Mouse (Mus musculus) midbrain, embryonic 16.5 days (tissue): Measurements from ENCODE around the gene Amh. TPM values are rescaled to one million over a fixed set of nuclear protein-coding genes. Genes with fewer than 3 reads are reported as not detected.

ENCODE experiments used
- microRNA counts: library from miRNA; unstranded; fragments of <30 nt; microRNA quantifications from one replicate; lab custom pipeline; 2016
- microRNA-seq: library from miRNA; unstranded; fragments of <30 nt; microRNA quantifications from one replicate; pipeline ENCODE4, GENCODE M21; 2017
- polyA plus RNA-seq: library from polyadenylated mRNA; unstranded; fragments of >200 nt; fragmentation: Nextera tagmentation; extraction: Ambion mirVana; gene quantifications from 2 replicates; pipeline ENCODE4 v1.2.1, GENCODE M21; 2015

Amh gene
- polyA plus RNA-seq, 1 experiment from 2014 or later: not detected

MicroRNAs encoded within 50 kb of the gene (microRNA counts, 519-probe panel; counts per million panel counts)
- microRNA mmu-miR-1982 (lab: Ali Mortazavi, UCI): 386 counts per million, percentile 18 among the panel's probes with 10 or more counts

Small RNA genes lying within 50 kb of the gene (microRNA-seq; reads per million reads assigned to microRNA genes)
- gene Mir1982: 3.8 reads per million, percentile 19 among the genes with 10 or more reads in this experiment

Other genes starting within 250 kb of the Amh start
- 26.9 and 27.6 TPM in 2 replicates for gene Rexo1, start 243.7 kb upstream of the Amh start, polyA plus RNA-seq
- gene Klf16, start 227.9 kb upstream of the Amh start, polyA plus RNA-seq: 4.9 and 5.5 TPM in 2 replicates
- 97.0 and 108 TPM in 2 replicates for gene Abhd17a, start 214.9 kb upstream of the Amh start, polyA plus RNA-seq
- 61.2 and 64.3 TPM in 2 replicates for gene Scamp4, start 202.4 kb upstream of the Amh start, polyA plus RNA-seq
- 4.5 and 6.2 TPM in 2 replicates for gene Adat3, start 202.4 kb upstream of the Amh start, polyA plus RNA-seq
- 3.0 and 4.0 TPM in 2 replicates for gene Gm49322, start 199.2 kb upstream of the Amh start, polyA plus RNA-seq
- gene Csnk1g2, start 182.4 kb upstream of the Amh start, polyA plus RNA-seq: 79.9 and 96.8 TPM in 2 replicates
- 71.8 and 73.5 TPM in 2 replicates for gene Btbd2, start 148.2 kb upstream of the Amh start, polyA plus RNA-seq
- 43.7 and 49.1 TPM in 2 replicates for gene Mknk2, start 127.1 kb upstream of the Amh start, polyA plus RNA-seq
- gene Mob3a, start 103.3 kb upstream of the Amh start, polyA plus RNA-seq: 61.4 and 64.3 TPM in 2 replicates
- 44.9 and 49.5 TPM in 2 replicates for gene Izumo4, start 103.1 kb upstream of the Amh start, polyA plus RNA-seq
- 99.5 and 112 TPM in 2 replicates for gene Ap3d1, start 63.0 kb upstream of the Amh start, polyA plus RNA-seq
- gene Dot1l, start 50.0 kb upstream of the Amh start, polyA plus RNA-seq: 17.7 and 17.8 TPM in 2 replicates
- 57.8 and 60.6 TPM in 2 replicates for gene Sf3a2, start 7.0 kb upstream of the Amh start, polyA plus RNA-seq
- gene Plekhj1, start 6.6 kb upstream of the Amh start, polyA plus RNA-seq: 121 and 125 TPM in 2 replicates
- 0.39 and 0.45 TPM in 2 replicates for gene Jsrp1, start 8.3 kb downstream of the Amh start, polyA plus RNA-seq
- 1,102 and 1,149 TPM in 2 replicates for gene Oaz1, start 21.4 kb downstream of the Amh start, polyA plus RNA-seq
- gene Lingo3, start 38.8 kb downstream of the Amh start, polyA plus RNA-seq: 12.6 and 16.9 TPM in 2 replicates
- 202 and 205 TPM in 2 replicates for gene Lsm7, start 50.0 kb downstream of the Amh start, polyA plus RNA-seq
- gene Sppl2b, start 50.0 kb downstream of the Amh start, polyA plus RNA-seq: 82.4 and 84.1 TPM in 2 replicates
- 0.10 and 0.16 TPM in 2 replicates for gene Tmprss9, start 66.6 kb downstream of the Amh start, polyA plus RNA-seq
- 297 and 316 TPM in 2 replicates for gene Timm13, start 95.7 kb downstream of the Amh start, polyA plus RNA-seq
- gene Lmnb2, start 113.0 kb downstream of the Amh start, polyA plus RNA-seq: 40.4 and 45.5 TPM in 2 replicates
- 6.4 and 7.1 TPM in 2 replicates for gene Gadd45b, start 124.8 kb downstream of the Amh start, polyA plus RNA-seq
- 21.5 and 25.6 TPM in 2 replicates for gene Gng7, start 209.7 kb downstream of the Amh start, polyA plus RNA-seq
- 71.7 and 88.1 TPM in 2 replicates for gene Diras1, start 220.4 kb downstream of the Amh start, polyA plus RNA-seq
- gene Slc39a3, start 232.2 kb downstream of the Amh start, polyA plus RNA-seq: 52.8 and 55.7 TPM in 2 replicates